Mouse (Mus musculus) intestine, embryonic 14.5 days (tissue): ENCODE measurements around the gene Nt5dc2. TPM values are rescaled to one million over a fixed set of nuclear protein-coding genes. Genes with fewer than 3 reads are reported as not detected.

ENCODE experiments used
- ATAC-seq: fragments of 200-750 bp; cut with Nextera tagmentation; replicated peaks from 2 replicates; pipeline ENCODE4 v1.8.0; 2017; ENCODE audit warnings: low read depth, moderate number of reproducible peaks, moderate TSS enrichment, moderate library complexity; ENCODE audit not compliant: low FRiP score, low TSS enrichment
- DNase-seq: peaks from one replicate; pipeline ENCODE4 v3.0.0-alpha.2; 2018; ENCODE audit warnings: low spot score
- H3K27ac ChIP-seq: fragments of 300-500 bp; sonication (generic); 2 replicates; pipeline ENCODE4 v1.5.1; 2014; ENCODE audit warnings: low read depth, mild to moderate bottlenecking, control low read depth
- H3K27me3 ChIP-seq: fragments of 300-500 bp; sonication (generic); replicated peaks from 2 replicates; pipeline ENCODE4 v1.6.1; 2014; ENCODE audit warnings: low read length, control low read depth; ENCODE audit not compliant: control insufficient read depth, insufficient read depth
- H3K36me3 ChIP-seq: fragments of 300-500 bp; sonication (generic); 2 replicates; pipeline ENCODE4 v1.6.1; 2014; ENCODE audit warnings: low read length, control low read depth; ENCODE audit not compliant: control insufficient read depth, insufficient read depth
- H3K4me1 ChIP-seq: fragments of 300-500 bp; sonication (generic); replicated peaks from 2 replicates; pipeline ENCODE4 v1.6.1; 2014; ENCODE audit warnings: low read length, control low read depth, mixed read lengths; ENCODE audit not compliant: control insufficient read depth, insufficient read depth
- H3K4me2 ChIP-seq: fragments of 300-500 bp; sonication (generic); 2 replicates; pipeline ENCODE4 v1.6.1; 2014; ENCODE audit warnings: low read length
- H3K4me3 ChIP-seq: fragments of 300-500 bp; sonication (generic); 2 replicates; pipeline ENCODE4 v1.5.1; 2014; ENCODE audit warnings: low read depth, low read length, control low read depth, mixed read lengths
- H3K9ac ChIP-seq: fragments of 300-500 bp; sonication (generic); 2 replicates; pipeline ENCODE4 v1.6.1; 2014; ENCODE audit warnings: mild to moderate bottlenecking, low read length
- H3K9me3 ChIP-seq: fragments of 300-500 bp; sonication (generic); 2 replicates; pipeline ENCODE4 v1.6.1; 2016; ENCODE audit warnings: low read length, control low read depth; ENCODE audit not compliant: control insufficient read depth
- WGBS: fragments of 180-500 bp; shearing (Covaris S2); extraction: QIAGEN DNeasy Blood & Tissue Kit; methylation state at CpG from one replicate; pipeline ENCODE4 v1.1.7; 2014; 5-methylcytosine and 5-hydroxymethylcytosine counted together
- polyA plus RNA-seq: library from polyadenylated mRNA; unstranded; fragments of >200 nt; fragmentation: Nextera tagmentation; extraction: Ambion mirVana; gene quantifications from 2 replicates; pipeline ENCODE4 v1.2.1, GENCODE M21; 2014

Gene Nt5dc2
- polyA plus RNA-seq: 308 and 365 TPM in 2 replicates

DNA sequence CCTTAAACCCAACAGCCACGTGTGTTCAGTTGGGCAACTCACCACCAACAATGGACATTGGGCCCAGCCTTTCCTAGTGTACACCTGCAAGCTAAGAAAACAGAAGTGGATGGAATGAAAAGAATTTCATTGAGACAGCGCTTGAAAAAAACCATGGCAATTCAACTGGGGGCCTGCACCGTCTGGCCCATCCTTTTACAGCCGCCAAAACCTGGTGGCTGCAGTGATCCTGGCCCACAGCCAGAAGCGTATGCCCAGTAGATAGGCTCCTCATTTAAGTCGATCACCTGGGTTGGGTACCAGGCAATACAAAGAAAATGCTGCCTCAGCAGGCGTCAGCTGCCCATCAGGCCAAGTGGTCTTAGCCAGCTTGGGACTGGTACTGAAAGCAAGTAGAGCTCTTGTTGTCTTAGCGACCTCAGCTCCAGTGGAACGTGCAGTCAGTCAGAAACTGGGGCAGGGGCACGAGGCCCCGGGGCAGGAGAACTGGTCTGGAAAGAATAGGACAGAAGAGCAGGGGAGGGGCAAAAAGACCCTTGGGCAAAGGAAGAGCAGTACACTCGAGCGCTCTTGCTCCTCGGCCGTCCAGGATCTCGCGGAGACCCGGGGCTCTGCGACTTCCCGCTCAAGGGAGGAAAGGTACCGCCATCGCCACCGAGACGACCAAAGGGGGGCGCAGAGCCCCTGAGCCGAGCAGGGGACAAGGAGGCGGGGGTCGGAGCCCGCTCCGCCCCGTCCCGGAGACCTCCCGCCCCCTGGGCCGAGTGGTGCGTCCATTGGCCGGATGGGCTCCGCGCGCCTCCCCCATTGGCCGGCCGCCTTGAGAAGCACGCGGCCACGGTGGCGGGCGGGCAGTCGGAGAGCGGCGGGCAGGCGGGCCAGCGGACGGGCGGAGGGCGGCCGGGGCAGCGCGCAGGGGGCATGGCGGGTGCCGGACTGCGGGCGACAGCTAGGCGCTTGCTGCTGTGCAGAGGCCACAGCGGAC lies at the start of gene Nt5dc2:
Nt5dc2 (plus strand) TSS at position 818 of the 985 bp plus-strand sequence.
- Histone ChIP-seq H3K27ac (peak within 1 kb of the TSS; percentile 82), H3K9ac (peak within 1 kb of the TSS; percentile 92), H3K4me2 (peak within 1 kb of the TSS; percentile 67), H3K27me3 (no peaks in the 10 kb centered on the region), H3K4me1 (peaks cover 28% of the 10 kb centered on the region), H3K4me3 (peak within 1 kb of the TSS; percentile 95), H3K36me3 (peaks cover 15% of the 10 kb centered on the region), H3K9me3 (no peaks in the 10 kb centered on the region)
- ATAC-seq (peak; percentile 78), DNase-seq (peak; percentile 90)
- WGBS: 4% methylated on average over 56 of the region's 63 CpGs

DNA sequence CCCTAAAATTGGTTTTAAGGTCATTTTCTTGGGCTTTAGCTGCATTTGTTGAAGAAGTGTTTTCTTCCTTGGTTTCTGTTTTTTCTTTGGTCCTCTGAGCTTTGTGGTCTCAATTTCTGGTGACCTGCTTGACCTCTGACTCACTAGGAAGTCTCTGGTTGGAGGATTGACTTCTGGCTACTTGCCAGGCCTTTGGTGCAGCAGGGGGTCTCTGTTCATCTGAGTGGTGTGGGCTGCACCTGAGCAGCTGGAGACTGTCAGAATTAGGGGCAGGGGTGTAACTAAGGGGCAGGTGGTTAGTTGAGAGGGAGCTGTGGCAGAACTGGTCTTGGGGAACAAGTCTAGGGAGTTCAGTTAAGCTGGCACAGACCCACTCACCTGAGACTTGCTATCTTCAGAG lies 49.7 kb upstream of the Nt5dc2 start:
- peaks cover 66% of the 10 kb centered on the region for H3K36me3 ChIP-seq
- no peak overlapping the region for H3K4me2 ChIP-seq
- no peak overlapping the region for H3K4me3 ChIP-seq
- ATAC-seq (no peak), DNase-seq (no peak)
- no peaks in the 10 kb centered on the region for H3K9me3 ChIP-seq
- H3K27ac ChIP-seq: no peak overlapping the region
- H3K9ac ChIP-seq: no peak overlapping the region
- H3K27me3 ChIP-seq: no peaks in the 10 kb centered on the region
- H3K4me1 ChIP-seq: no peaks in the 10 kb centered on the region

DNA sequence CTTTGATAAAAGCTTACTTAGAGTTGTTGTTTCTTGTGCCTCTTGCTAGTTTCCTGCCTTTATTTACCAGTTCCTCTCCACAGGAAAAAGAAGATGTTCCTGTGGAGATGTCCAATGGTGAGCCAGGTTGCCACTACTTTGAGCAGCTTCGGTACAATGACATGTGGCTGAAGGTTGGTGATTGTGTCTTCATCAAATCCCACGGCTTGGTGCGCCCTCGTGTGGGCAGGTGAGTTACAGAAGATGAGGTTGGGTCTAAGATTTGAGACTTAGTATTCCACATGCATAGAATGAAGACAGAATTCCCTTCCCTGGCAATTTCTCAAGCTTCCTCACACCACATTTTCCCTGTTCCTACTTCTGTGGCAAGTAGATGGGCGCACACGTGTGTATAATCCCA lies 43.4 kb upstream of the Nt5dc2 start:
- ATAC-seq (no peak), DNase-seq (no peak)
- Histone ChIP-seq H3K9ac (no peak overlapping the region), H3K36me3 (peaks cover 91% of the 10 kb centered on the region), H3K4me1 (no peaks in the 10 kb centered on the region), H3K4me3 (no peak overlapping the region), H3K9me3 (no peaks in the 10 kb centered on the region), H3K4me2 (no peak overlapping the region), H3K27me3 (no peaks in the 10 kb centered on the region), H3K27ac (no peak overlapping the region)
- 83% methylated on average over 6 of the region's 6 CpGs for WGBS

DNA sequence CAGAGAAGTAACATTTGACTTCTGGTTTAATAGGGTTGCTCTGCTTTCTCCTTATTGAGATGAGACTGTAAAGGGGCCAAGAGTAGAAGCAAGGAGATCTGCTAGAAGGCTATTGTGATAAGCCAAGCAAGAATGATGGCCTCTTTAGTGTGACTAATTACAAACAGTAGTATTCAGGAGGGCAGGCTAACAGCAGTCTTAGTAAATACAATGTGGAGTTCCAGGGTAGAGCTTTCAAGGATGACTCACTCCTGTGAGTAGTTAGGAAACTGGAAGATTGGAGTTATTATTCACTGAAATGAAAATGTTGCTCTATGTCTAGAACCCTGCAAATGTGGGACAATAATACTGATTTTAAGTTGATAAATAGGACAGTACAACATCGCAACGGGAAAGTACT lies 42.3 kb upstream of the Nt5dc2 start:
- no peaks in the 10 kb centered on the region for H3K4me1 ChIP-seq
- no peaks in the 10 kb centered on the region for H3K27me3 ChIP-seq
- DNase-seq (no peak), ATAC-seq (no peak)
- H3K4me2 ChIP-seq: no peak overlapping the region
- 94% methylated on average over 2 of the region's 2 CpGs for WGBS
- peaks cover 89% of the 10 kb centered on the region for H3K36me3 ChIP-seq
- no peak overlapping the region for H3K27ac ChIP-seq
- H3K9ac ChIP-seq: no peak overlapping the region
- H3K9me3 ChIP-seq: no peaks in the 10 kb centered on the region
- no peak overlapping the region for H3K4me3 ChIP-seq

DNA sequence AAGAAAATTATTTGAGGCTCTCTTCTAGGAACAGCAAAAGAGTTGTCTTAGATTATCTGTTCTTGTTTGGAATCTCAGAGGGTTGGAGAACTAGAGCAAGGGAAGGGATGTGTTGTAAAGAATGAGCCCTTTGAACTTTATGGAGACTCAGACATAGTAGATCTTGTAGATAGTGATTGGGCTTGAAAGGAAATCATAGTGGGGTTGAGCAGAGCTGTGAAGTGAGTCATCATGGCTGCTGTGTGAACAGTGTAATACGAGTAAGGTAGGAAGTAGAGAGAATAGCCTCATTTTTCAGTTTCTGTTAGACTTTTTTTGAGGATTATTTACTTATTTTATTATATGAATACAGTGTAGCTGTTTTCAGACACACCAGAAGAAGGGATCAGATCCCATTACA lies 40.9 kb upstream of the Nt5dc2 start:
- ATAC-seq (no peak), DNase-seq (no peak)
- Histone ChIP-seq H3K4me2 (no peak overlapping the region), H3K36me3 (peaks cover 80% of the 10 kb centered on the region), H3K4me3 (no peak overlapping the region), H3K27me3 (no peaks in the 10 kb centered on the region), H3K9me3 (no peaks in the 10 kb centered on the region), H3K9ac (no peak overlapping the region), H3K4me1 (no peaks in the 10 kb centered on the region), H3K27ac (no peak overlapping the region)
- 93% methylated on average over 1 of the region's 1 CpGs for WGBS

DNA sequence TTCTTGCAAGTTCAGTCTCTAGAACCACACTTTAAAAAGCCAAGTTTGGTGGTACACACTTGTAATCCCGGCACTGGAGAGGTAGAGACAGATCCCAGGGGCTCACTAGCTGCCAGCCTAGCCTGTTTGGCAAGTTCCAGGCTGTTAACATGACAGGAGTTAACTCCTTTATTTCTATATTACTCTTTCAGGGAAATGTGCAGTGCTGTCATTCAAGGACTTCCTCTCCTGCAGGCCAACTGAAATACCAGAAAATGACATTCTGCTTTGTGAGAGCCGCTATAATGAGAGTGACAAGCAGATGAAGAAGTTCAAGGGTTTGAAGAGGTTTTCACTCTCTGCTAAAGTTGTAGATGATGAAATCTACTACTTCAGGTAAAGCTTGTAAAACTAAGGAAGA lies 25.7 kb upstream of the Nt5dc2 start:
- H3K4me3 ChIP-seq: no peak overlapping the region
- no peak overlapping the region for H3K4me2 ChIP-seq
- DNase-seq (no peak), ATAC-seq (no peak)
- H3K27me3 ChIP-seq: no peaks in the 10 kb centered on the region
- H3K9ac ChIP-seq: no peak overlapping the region
- WGBS: 83% methylated on average over 2 of the region's 2 CpGs
- H3K27ac ChIP-seq: no peak overlapping the region
- peaks cover 80% of the 10 kb centered on the region for H3K36me3 ChIP-seq
- no peaks in the 10 kb centered on the region for H3K9me3 ChIP-seq
- H3K4me1 ChIP-seq: no peaks in the 10 kb centered on the region

DNA sequence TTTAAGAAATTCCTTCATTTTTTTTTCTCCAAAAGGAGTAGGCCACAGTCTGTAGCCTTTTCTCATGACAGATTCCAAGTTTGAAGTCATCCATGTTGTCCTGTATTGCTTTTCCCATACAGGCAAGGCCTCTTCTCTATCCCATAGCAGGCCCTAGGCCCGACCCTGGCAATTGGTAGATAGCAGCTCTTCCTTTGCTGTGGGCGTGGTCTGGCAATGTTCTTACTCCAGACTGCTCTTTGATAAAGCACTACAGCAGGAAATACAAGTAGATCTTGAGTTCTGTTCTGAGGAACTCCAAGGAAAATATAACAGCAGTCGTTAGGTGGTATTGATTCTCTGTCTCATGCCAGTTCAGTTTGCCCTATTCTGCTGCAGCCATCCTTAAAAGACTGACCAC lies 20.2 kb upstream of the Nt5dc2 start:
- Histone ChIP-seq H3K27me3 (no peaks in the 10 kb centered on the region), H3K36me3 (peaks cover 97% of the 10 kb centered on the region)

DNA sequence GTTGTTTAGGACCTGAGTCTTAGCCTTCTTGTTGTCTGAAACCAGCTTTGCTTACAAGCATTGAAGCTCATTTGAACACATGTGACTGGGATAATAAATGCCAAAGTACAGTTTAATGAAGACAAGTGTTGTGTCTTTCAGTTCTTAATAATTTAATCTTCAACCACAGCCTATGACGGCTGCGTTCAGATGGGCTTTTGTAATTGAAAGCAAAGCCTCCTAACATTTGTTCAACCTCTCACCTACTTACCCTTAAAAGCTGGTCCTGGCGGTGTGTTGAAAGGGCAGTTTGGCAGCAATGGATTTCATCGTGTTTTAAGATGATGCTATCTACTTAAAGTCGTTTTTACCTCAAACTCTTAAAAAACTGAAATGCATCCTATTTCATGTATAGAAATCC lies 18.7 kb upstream of the Nt5dc2 start:
- DNase-seq (no peak), ATAC-seq (no peak)
- Histone ChIP-seq H3K27ac (no peak overlapping the region), H3K4me3 (no peak overlapping the region), H3K27me3 (no peaks in the 10 kb centered on the region), H3K4me1 (no peaks in the 10 kb centered on the region), H3K4me2 (no peak overlapping the region), H3K9me3 (no peaks in the 10 kb centered on the region), H3K36me3 (peaks cover 97% of the 10 kb centered on the region), H3K9ac (no peak overlapping the region)
- 84% methylated on average over 5 of the region's 5 CpGs for WGBS

More for the DNA sequence above, 20.2 kb upstream of the Nt5dc2 start:
- no peak overlapping the region for H3K4me3 ChIP-seq
- H3K27ac ChIP-seq: no peak overlapping the region
- no peak for ATAC-seq
- DNase-seq: no peak
- no peaks in the 10 kb centered on the region for H3K4me1 ChIP-seq
- WGBS: 79% methylated on average over 3 of the region's 3 CpGs
- no peaks in the 10 kb centered on the region for H3K9me3 ChIP-seq
- H3K9ac ChIP-seq: no peak overlapping the region
- no peak overlapping the region for H3K4me2 ChIP-seq

DNA sequence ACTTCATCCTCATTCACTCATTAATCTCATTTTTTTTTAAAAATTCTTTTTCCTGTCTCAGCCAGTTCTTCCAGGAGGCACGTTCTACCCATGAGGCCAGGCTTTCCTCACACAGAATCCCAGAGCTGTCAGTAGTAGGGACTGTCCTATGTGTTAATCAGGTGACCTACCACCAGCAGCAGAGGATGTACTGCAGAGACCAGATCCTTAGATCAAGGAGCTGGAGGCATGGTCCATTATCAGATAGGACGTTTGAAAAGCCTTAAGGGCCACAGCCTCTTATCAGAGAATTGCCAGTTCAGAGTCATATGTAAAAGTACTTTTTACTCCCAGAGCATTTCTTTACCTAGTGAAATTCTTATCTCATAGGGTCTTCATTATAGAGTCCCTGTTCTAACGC lies 16.8 kb upstream of the Nt5dc2 start:
- peaks cover 95% of the 10 kb centered on the region for H3K36me3 ChIP-seq

More for the DNA sequence above, 16.8 kb upstream of the Nt5dc2 start:
- ATAC-seq: no peak
- no peaks in the 10 kb centered on the region for H3K9me3 ChIP-seq
- no peak overlapping the region for H3K4me3 ChIP-seq
- DNase-seq: no peak
- no peak overlapping the region for H3K27ac ChIP-seq
- no peak overlapping the region for H3K9ac ChIP-seq
- H3K4me2 ChIP-seq: no peak overlapping the region
- WGBS: 72% methylated on average over 3 of the region's 3 CpGs
- H3K4me1 ChIP-seq: no peaks in the 10 kb centered on the region
- H3K27me3 ChIP-seq: no peaks in the 10 kb centered on the region
